Mouse (Mus musculus) naive thymus-derived CD4-positive, alpha-beta T cell, adult 2 months (primary cell): ENCODE results near the gene Olfr1097.

Experiments used
- DNase-seq: peaks from one replicate; pipeline ENCODE4 v3.0.0-alpha.2; 2011; ENCODE audit warnings: low read depth

Gene Olfr1097

GRCm38 (mm10) chr2:86892116-86892515 is at the start of gene Olfr1097:
Olfr1097 (minus strand) TSS chr2:86892216.
- no peak for DNase-seq

GRCm38 (mm10) chr2:86926557-86926956 is 34.5 kb upstream of the Olfr1097 start:
- no peak for DNase-seq

GRCm38 (mm10) chr2:86924445-86924844 is 32.4 kb upstream of the Olfr1097 start, which contains the start of gene Olfr1098:
Olfr1098 (minus strand) TSS chr2:86924545.
- no peak for DNase-seq

- no peak for DNase-seq
Observed at GRCm38 (mm10) chr2:86905647-86906046, 13.6 kb upstream of the Olfr1097 start.

GRCm38 (mm10) chr2:86874702-86875101 is 17.3 kb downstream of the Olfr1097 start, which contains the start of gene Gm13723:
Gm13723 (minus strand) TSS chr2:86874802.
- DNase-seq: no peak

- no peak for DNase-seq
Observed at GRCm38 (mm10) chr2:86851596-86851995, 40.4 kb downstream of the Olfr1097 start, which contains the start of gene Olfr1095. Olfr1095 (minus strand) TSS chr2:86851696.
